Mouse (Mus musculus): ENCODE results near the gene Kcnj6. TPM values are rescaled to one million over a fixed set of nuclear protein-coding genes. Genes with fewer than 3 reads are reported as not detected.

Kcnj6 gene
- polyA plus RNA-seq, 1 experiment from 2014 or later = 1.5 TPM

GRCm38 (mm10) chr16:94931343-94932301 lies 65.9 kb downstream of the Kcnj6 start:
- Histone ChIP-seq H3K27me3 (peaks cover 6% of the 10 kb centered on the region; the same call in 1 of the 2 replicates), H3K27ac (replicated peaks) (no peak overlapping the region; the same call in 1 of the 2 replicates), H3K4me1 (replicated peaks) (peaks cover 15% of the 10 kb centered on the region), H3K4me2 (peak overlapping the region; percentile 42), H3K9me3 (no peaks in the 10 kb centered on the region), H3K36me3 (no peaks in the 10 kb centered on the region), H3K9ac (no peak overlapping the region; the same call in 1 of the 2 replicates), H3K4me3 (no peak overlapping the region)
- 9% methylated on average over 21 of the region's 21 CpGs for WGBS
- peak; percentile 75 for ATAC-seq (ENCODE audit: low read depth)

- H3K9ac ChIP-seq = no peak overlapping the region
- no peak for ATAC-seq (ENCODE audit: low read depth)
- H3K4me2 ChIP-seq = no peak overlapping the region
- no peak overlapping the region for H3K4me3 ChIP-seq
- H3K27me3 ChIP-seq = no peaks in the 10 kb centered on the region; the same call in none of the 2 replicates
- H3K4me1 ChIP-seq (replicated peaks) = peaks cover 7% of the 10 kb centered on the region
- H3K27ac ChIP-seq (replicated peaks) = no peak overlapping the region
- WGBS = 12% methylated on average over 6 of the region's 6 CpGs
- H3K9me3 ChIP-seq = no peaks in the 10 kb centered on the region
- no peaks in the 10 kb centered on the region for H3K36me3 ChIP-seq
Observed at GRCm38 (mm10) chr16:94925364-94925763, 72.1 kb downstream of the Kcnj6 start.

- Histone ChIP-seq H3K4me3 (no peak overlapping the region), H3K9me3 (no peaks in the 10 kb centered on the region), H3K27me3 (no peaks in the 10 kb centered on the region; the same call in 1 of the 2 replicates), H3K27ac (replicated peaks) (no peak overlapping the region), H3K4me2 (no peak overlapping the region), H3K36me3 (no peaks in the 10 kb centered on the region), H3K9ac (no peak overlapping the region), H3K4me1 (replicated peaks) (peaks cover 6% of the 10 kb centered on the region; the same call in 1 of the 2 replicates)
- peak; percentile 67 for ATAC-seq (ENCODE audit: low read depth)
- WGBS = 35% methylated on average over 5 of the region's 5 CpGs
Observed at GRCm38 (mm10) chr16:94919177-94919576, 78.3 kb downstream of the Kcnj6 start.

- no peaks in the 10 kb centered on the region for H3K9me3 ChIP-seq
- no peak overlapping the region for H3K4me2 ChIP-seq
- no peaks in the 10 kb centered on the region for H3K27me3 ChIP-seq
- H3K4me1 ChIP-seq (replicated peaks) = no peaks in the 10 kb centered on the region
- H3K27ac ChIP-seq (replicated peaks) = no peak overlapping the region
- WGBS = 92% methylated on average over 4 of the region's 4 CpGs
- H3K36me3 ChIP-seq = no peaks in the 10 kb centered on the region
- H3K9ac ChIP-seq = no peak overlapping the region
- ATAC-seq (ENCODE audit: low read depth) = no peak
- no peak overlapping the region for H3K4me3 ChIP-seq
Observed at GRCm38 (mm10) chr16:94906026-94906425, 91.5 kb downstream of the Kcnj6 start.

GRCm38 (mm10) chr16:94898832-94899231 lies 98.7 kb downstream of the Kcnj6 start:
- H3K9me3 ChIP-seq = no peaks in the 10 kb centered on the region
- H3K4me2 ChIP-seq = no peak overlapping the region
- no peak overlapping the region for H3K4me3 ChIP-seq
- H3K4me1 ChIP-seq (replicated peaks) = no peaks in the 10 kb centered on the region
- no peaks in the 10 kb centered on the region for H3K27me3 ChIP-seq
- H3K36me3 ChIP-seq = no peaks in the 10 kb centered on the region
- H3K9ac ChIP-seq = no peak overlapping the region
- no peak for ATAC-seq (ENCODE audit: low read depth)
- H3K27ac ChIP-seq (replicated peaks) = no peak overlapping the region
- 93% methylated on average over 6 of the region's 6 CpGs for WGBS

GRCm38 (mm10) chr16:94892162-94892650 lies 105.3 kb downstream of the Kcnj6 start:
- no peak for ATAC-seq (ENCODE audit: low read depth)
- Histone ChIP-seq H3K4me2 (no peak overlapping the region), H3K4me1 (replicated peaks) (no peaks in the 10 kb centered on the region), H3K4me3 (no peak overlapping the region), H3K27me3 (no peaks in the 10 kb centered on the region), H3K36me3 (no peaks in the 10 kb centered on the region), H3K9me3 (no peaks in the 10 kb centered on the region), H3K9ac (no peak overlapping the region), H3K27ac (replicated peaks) (no peak overlapping the region)
- WGBS = 96% methylated on average over 4 of the region's 4 CpGs

GRCm38 (mm10) chr16:94890581-94890980 lies 106.9 kb downstream of the Kcnj6 start:
- no peak overlapping the region for H3K4me2 ChIP-seq
- H3K9ac ChIP-seq = no peak overlapping the region
- no peaks in the 10 kb centered on the region for H3K4me1 ChIP-seq (replicated peaks)
- H3K27me3 ChIP-seq = no peaks in the 10 kb centered on the region
- no peaks in the 10 kb centered on the region for H3K9me3 ChIP-seq
- no peaks in the 10 kb centered on the region for H3K36me3 ChIP-seq
- WGBS = 83% methylated on average over 6 of the region's 6 CpGs
- H3K27ac ChIP-seq (replicated peaks) = no peak overlapping the region
- ATAC-seq (ENCODE audit: low read depth) = no peak
- no peak overlapping the region for H3K4me3 ChIP-seq

GRCm38 (mm10) chr16:94890056-94890455 lies 107.4 kb downstream of the Kcnj6 start:
- no peaks in the 10 kb centered on the region for H3K9me3 ChIP-seq
- no peak overlapping the region for H3K4me2 ChIP-seq
- H3K36me3 ChIP-seq = no peaks in the 10 kb centered on the region
- H3K4me3 ChIP-seq = no peak overlapping the region
- WGBS = 61% methylated on average over 2 of the region's 2 CpGs
- no peak for ATAC-seq (ENCODE audit: low read depth)
- H3K27me3 ChIP-seq = no peaks in the 10 kb centered on the region
- H3K4me1 ChIP-seq (replicated peaks) = no peaks in the 10 kb centered on the region
- no peak overlapping the region for H3K9ac ChIP-seq
- H3K27ac ChIP-seq (replicated peaks) = no peak overlapping the region

- H3K4me3 ChIP-seq = no peak overlapping the region
- H3K4me2 ChIP-seq = no peak overlapping the region
- no peaks in the 10 kb centered on the region for H3K4me1 ChIP-seq (replicated peaks)
- 79% methylated on average over 11 of the region's 11 CpGs for WGBS
- no peaks in the 10 kb centered on the region for H3K36me3 ChIP-seq
- H3K9me3 ChIP-seq = no peaks in the 10 kb centered on the region
- ATAC-seq (ENCODE audit: low read depth) = no peak
- H3K9ac ChIP-seq = no peak overlapping the region
- no peak overlapping the region for H3K27ac ChIP-seq (replicated peaks)
- no peaks in the 10 kb centered on the region for H3K27me3 ChIP-seq
Observed at GRCm38 (mm10) chr16:94888554-94888953, 108.9 kb downstream of the Kcnj6 start.

GRCm38 (mm10) chr16:94886398-94886797 lies 111.1 kb downstream of the Kcnj6 start:
- H3K27ac ChIP-seq (replicated peaks) = no peak overlapping the region
- no peaks in the 10 kb centered on the region for H3K9me3 ChIP-seq
- no peaks in the 10 kb centered on the region for H3K36me3 ChIP-seq
- no peaks in the 10 kb centered on the region for H3K4me1 ChIP-seq (replicated peaks)
- WGBS = 89% methylated on average over 7 of the region's 7 CpGs
- no peak overlapping the region for H3K9ac ChIP-seq
- ATAC-seq (ENCODE audit: low read depth) = no peak
- H3K27me3 ChIP-seq = no peaks in the 10 kb centered on the region
- H3K4me3 ChIP-seq = no peak overlapping the region
- H3K4me2 ChIP-seq = no peak overlapping the region

GRCm38 (mm10) chr16:94885062-94885461 lies 112.4 kb downstream of the Kcnj6 start:
- Histone ChIP-seq H3K27me3 (no peaks in the 10 kb centered on the region), H3K9ac (no peak overlapping the region), H3K4me2 (no peak overlapping the region), H3K27ac (replicated peaks) (no peak overlapping the region), H3K4me1 (replicated peaks) (no peaks in the 10 kb centered on the region), H3K4me3 (no peak overlapping the region), H3K9me3 (no peaks in the 10 kb centered on the region), H3K36me3 (no peaks in the 10 kb centered on the region)
- WGBS = 80% methylated on average over 7 of the region's 7 CpGs
- ATAC-seq (ENCODE audit: low read depth) = no peak

- ATAC-seq (ENCODE audit: low read depth) = no peak
- Histone ChIP-seq H3K27me3 (no peaks in the 10 kb centered on the region), H3K4me3 (no peak overlapping the region), H3K4me1 (replicated peaks) (no peaks in the 10 kb centered on the region), H3K9me3 (no peaks in the 10 kb centered on the region), H3K4me2 (no peak overlapping the region), H3K36me3 (no peaks in the 10 kb centered on the region), H3K27ac (replicated peaks) (no peak overlapping the region), H3K9ac (no peak overlapping the region)
- WGBS = 79% methylated on average over 3 of the region's 3 CpGs
Observed at GRCm38 (mm10) chr16:94883909-94884308, 113.6 kb downstream of the Kcnj6 start.
